Mouse (Mus musculus): ENCODE data around the gene Zfp607a. TPM values are rescaled to one million over a fixed set of nuclear protein-coding genes. Genes with fewer than 3 reads are reported as not detected.

Zfp607a gene
- total and polyA plus RNA-seq, 3 experiments = 0.12 to 4.2 (median 4.1) TPM

Other genes starting within 250 kb of the Zfp607a start
- gene Ttc9b, start 203.6 kb upstream of the Zfp607a start, total RNA-seq (2021) = not detected
- gene Ttc9b, start 203.6 kb upstream of the Zfp607a start, polyA plus RNA-seq (2012; rRNA removed) = 0.06 and 0.48 TPM in 2 replicates
- gene Map3k10, start 182.9 kb upstream of the Zfp607a start, total RNA-seq (2021) = 10 to 100 TPM; 21.9 to 35.1 TPM
- gene Map3k10, start 182.9 kb upstream of the Zfp607a start, polyA plus RNA-seq (2012; rRNA removed) = 65.4 and 93.7 TPM in 2 replicates
- 1 to 10 TPM in 1 of 2 experiments, under 1 TPM in 1; 0.81 to 1.7 TPM for gene Zfp607b, start 168.2 kb upstream of the Zfp607a start, total RNA-seq (2021)
- gene Zfp607b, start 168.2 kb upstream of the Zfp607a start, polyA plus RNA-seq (2012; rRNA removed) = 0.10 and 0.31 TPM in 2 replicates
- 10 to 100 TPM; 12.7 to 14.1 TPM for gene Zfp60, start 126.1 kb upstream of the Zfp607a start, total RNA-seq (2021)
- 0.40 and 0.85 TPM in 2 replicates for gene Zfp60, start 126.1 kb upstream of the Zfp607a start, polyA plus RNA-seq (2012; rRNA removed)
- gene Zfp626, start 50.3 kb upstream of the Zfp607a start, total RNA-seq (2021) = 1 to 10 TPM; 5.4 to 7.6 TPM
- gene Zfp626, start 50.3 kb upstream of the Zfp607a start, polyA plus RNA-seq (2012; rRNA removed) = 0.11 and 0.15 TPM in 2 replicates
- gene Zfp59, start 18.9 kb upstream of the Zfp607a start, total RNA-seq (2021) = 1 to 10 TPM; 3.1 to 3.8 TPM
- gene Zfp59, start 18.9 kb upstream of the Zfp607a start, polyA plus RNA-seq (2012; rRNA removed) = 0.15 and 0.22 TPM in 2 replicates
- gene Zfp974, start 71.9 kb downstream of the Zfp607a start, total RNA-seq (2021) = 10 to 100 TPM; 10.9 to 11.4 TPM
- 0.39 and 0.67 TPM in 2 replicates for gene Zfp974, start 71.9 kb downstream of the Zfp607a start, polyA plus RNA-seq (2012; rRNA removed)
- 1 to 10 TPM; 9.4 to 9.5 TPM for gene Zfp780b, start 121.6 kb downstream of the Zfp607a start, total RNA-seq (2021)
- 0.36 and 0.55 TPM in 2 replicates for gene Zfp780b, start 121.6 kb downstream of the Zfp607a start, polyA plus RNA-seq (2012; rRNA removed)
- 1 to 10 TPM; 1.7 to 2.7 TPM for gene Zfp850, start 156.6 kb downstream of the Zfp607a start, total RNA-seq (2021)
- 0.15 and 0.22 TPM in 2 replicates for gene Zfp850, start 156.6 kb downstream of the Zfp607a start, polyA plus RNA-seq (2012; rRNA removed)
- gene Psmc4, start 192.6 kb downstream of the Zfp607a start, total RNA-seq (2021) = 100 to 1,000 TPM; 174 to 178 TPM
- gene Psmc4, start 192.6 kb downstream of the Zfp607a start, polyA plus RNA-seq (2012; rRNA removed) = 89.5 and 89.9 TPM in 2 replicates
- not detected for gene Fcgbp, start 213.7 kb downstream of the Zfp607a start, total RNA-seq (2021)
- 0.04 and 0.07 TPM in 2 replicates for gene Fcgbp, start 213.7 kb downstream of the Zfp607a start, polyA plus RNA-seq (2012; rRNA removed)

All from adrenal gland, adult 2 months (tissue).